Mouse (Mus musculus) liver, embryonic 18 days (tissue): Measurements from ENCODE around the gene Ccdc177. TPM values are rescaled to one million over a fixed set of nuclear protein-coding genes. Genes with fewer than 3 reads are reported as not detected.

Experiments used
- polyA plus RNA-seq: library from polyadenylated mRNA; depleted of rRNA; stranded (reverse); fragments of >200 nt; gene quantifications from 2 replicates; pipeline ENCODE4 v1.2.3, GENCODE M21; 2012; rRNA removed

The Ccdc177 gene
- polyA plus RNA-seq = under 0.01 TPM in 1 of 2 replicates, not detected in the other

GRCm38 (mm10) chr12:80760396-80760801 is at the start of gene Ccdc177:
TSS of gene Ccdc177 (minus strand) at chr12:80760687.

GRCm38 (mm10) chr12:80789849-80790694 is 29.6 kb upstream of the Ccdc177 start, which contains the start of gene Susd6:
TSS of gene Susd6 (plus strand) at chr12:80790510.

Other genes with a start within 250 kb of the Ccdc177 start
- gene Galnt16, start 242.4 kb downstream of the Ccdc177 start, polyA plus RNA-seq = 0.13 and 0.17 TPM in 2 replicates
- gene Slc39a9, start 116.8 kb downstream of the Ccdc177 start, polyA plus RNA-seq = 13.1 and 13.5 TPM in 2 replicates
- gene Erh, start 116.3 kb downstream of the Ccdc177 start, polyA plus RNA-seq = 84.5 and 93.8 TPM in 2 replicates
- 0.75 and 3.4 TPM in 2 replicates for gene Plekhd1, start 68.1 kb downstream of the Ccdc177 start, polyA plus RNA-seq
- 13.4 and 17.2 TPM in 2 replicates for gene Susd6, start 29.8 kb upstream of the Ccdc177 start, polyA plus RNA-seq
- 416 and 472 TPM in 2 replicates for gene Srsf5, start 184.8 kb upstream of the Ccdc177 start, polyA plus RNA-seq
- gene Slc10a1, start 208.0 kb upstream of the Ccdc177 start, polyA plus RNA-seq = 359 and 420 TPM in 2 replicates